Mouse (Mus musculus) kidney, postnatal 36 days (tissue): ENCODE data around the gene Emsy.

Experiments used
- DNase-seq, 2 experiments: peaks; one replicate each; pipeline ENCODE4 v3.0.0; 2021 to 2022; ENCODE audit warnings: mixed read lengths in 2 of 2

The Emsy gene

GRCm38 (mm10) chr7:98667956-98668746, 11.6 kb upstream of the Emsy start:
- no peak for DNase-seq

DNA sequence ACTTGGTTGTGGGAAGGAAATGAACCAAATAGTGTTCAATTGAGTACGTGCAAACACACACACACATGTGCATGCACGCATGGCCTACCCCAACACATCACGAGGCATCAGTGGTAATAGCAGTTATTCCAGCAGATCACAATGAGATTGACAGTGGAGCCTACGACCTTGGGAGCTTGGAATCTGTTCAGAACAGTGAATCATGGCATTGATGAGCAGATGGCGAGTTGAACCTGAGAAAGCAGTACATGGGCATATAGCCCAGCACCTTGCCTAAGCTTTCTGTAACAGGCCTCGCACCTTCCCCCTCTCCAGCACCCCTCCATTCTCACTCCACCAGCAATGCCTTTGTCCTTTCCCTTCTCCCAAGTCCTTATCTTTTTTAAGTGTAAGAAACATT, 9.1 kb upstream of the Emsy start:
- no peak for DNase-seq

DNA sequence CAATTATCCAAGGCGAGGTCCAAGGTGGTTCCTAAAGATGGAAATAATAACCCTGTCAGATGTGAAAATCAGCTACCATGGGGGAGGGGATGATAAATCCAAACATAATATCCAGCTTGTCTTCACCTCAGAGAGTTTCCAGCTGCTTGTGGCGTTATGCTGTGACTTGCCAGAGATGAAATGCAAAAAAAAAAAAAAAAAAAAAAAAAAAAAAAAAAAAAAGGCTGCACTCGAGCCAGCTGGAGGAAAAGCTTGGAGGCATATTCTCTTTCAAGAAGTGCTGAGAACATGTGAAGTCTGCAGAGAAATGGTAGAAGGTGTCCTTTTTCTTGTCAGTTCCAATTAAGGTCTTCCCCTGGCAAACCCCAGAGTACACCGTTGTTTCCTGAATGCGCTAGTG, 8.6 kb upstream of the Emsy start:
- DNase-seq = no peak

DNA sequence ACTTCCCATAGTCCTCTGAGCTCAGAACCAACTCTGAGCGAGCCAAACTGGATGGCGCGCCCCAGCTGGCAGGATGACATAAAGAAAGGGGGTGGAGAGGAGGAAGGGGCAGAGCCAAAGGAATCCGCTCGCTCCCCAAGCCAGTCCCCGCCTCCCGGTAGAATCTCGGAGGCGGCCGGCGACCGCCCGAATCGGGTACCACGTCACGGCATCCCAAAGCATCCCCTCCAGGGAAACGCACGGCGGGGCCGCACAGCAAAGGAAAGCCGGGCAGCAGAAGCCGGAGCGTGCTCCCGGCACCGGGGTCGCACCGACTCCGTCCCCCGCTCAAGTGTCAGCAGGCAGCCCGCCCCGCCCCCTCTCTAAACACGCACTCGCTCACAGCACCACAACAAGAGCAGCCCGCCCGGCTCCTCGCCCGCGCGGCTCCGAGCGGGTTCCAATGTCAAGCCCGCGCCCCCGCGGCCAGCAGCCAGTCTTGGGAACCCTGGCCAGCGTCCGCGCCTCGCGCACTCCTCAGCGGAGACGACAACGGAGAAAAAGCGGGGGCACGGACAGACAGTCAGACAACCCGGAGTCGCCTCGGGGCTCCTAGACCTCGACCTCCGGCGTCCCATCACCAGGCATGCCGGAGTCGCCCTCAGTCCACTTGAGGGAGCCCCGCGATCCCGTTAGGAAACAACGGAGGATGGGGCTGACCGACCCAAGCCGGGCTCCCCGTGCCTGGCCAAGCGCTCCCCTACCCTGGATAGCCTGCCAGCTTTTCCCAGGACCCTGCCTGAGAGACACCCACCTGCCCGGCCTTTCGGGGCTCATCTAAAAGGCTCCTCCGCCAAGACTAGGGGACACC, 677 bp downstream of the Emsy start:
- DNase-seq = peak; percentile 75 to 84

DNA sequence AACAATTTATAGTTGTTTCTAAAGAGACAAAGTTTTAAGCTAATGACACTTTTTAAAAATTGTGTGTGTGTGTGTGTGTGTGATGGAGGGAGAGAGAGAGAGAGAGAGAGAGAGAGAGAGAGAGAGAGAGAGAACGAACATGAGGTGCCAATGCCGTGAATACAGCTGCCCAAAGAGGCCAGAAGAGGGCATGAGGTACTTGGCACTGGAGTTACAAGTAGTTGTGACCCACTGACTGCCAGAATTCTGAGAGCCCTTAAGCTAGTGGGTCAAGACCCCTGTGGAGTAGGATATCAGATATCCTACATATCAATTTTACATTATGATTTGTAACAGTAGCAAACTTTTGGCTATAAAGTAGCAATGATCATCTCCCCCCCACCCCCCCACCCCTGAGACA, 4.9 kb downstream of the Emsy start:
- no peak for DNase-seq

DNA sequence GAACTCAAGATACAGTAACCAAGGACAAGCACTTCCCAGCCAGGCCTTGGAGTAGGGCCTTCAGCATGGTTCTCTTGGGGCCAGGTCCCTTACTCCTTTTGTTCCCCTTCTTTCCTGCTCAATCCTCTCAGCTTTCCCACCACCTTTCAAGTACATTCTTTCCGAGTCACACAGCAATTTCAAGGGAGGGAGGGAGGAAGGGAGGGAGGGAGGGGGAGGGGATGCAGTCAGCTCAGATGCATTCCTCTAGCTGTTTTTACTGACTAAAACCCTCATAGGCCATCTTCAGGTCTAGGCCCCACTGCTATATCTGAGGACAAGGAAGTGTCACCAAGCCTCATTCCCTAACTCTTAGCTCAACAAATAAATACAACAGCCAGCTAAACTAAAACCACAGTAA, 12.3 kb downstream of the Emsy start:
- DNase-seq = no peak

- no peak for DNase-seq
Observed at GRCm38 (mm10) chr7:98636607-98637006, 20.0 kb downstream of the Emsy start.

DNA sequence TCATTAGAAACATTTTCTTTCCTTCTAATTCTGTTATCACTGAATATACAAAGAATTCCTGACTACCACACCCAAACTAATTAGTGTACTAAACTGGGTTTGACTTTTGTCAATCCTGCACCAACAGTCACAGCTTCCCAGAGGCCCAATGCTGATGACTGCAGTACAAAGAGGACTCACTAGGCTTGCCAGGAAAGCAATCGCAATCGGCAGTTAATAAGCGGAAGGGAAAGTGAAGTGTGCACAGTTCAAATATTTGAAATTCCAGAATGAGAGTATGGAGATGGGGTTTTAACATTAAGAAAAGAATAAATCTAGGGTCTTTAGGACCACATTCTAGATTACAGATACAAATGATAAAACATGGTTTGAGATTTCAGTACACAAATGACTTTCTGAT, 23.6 kb downstream of the Emsy start:
- no peak for DNase-seq

GRCm38 (mm10) chr7:98629947-98630346, 26.6 kb downstream of the Emsy start:
- DNase-seq = no peak

GRCm38 (mm10) chr7:98617739-98618138, 38.8 kb downstream of the Emsy start:
- DNase-seq = no peak

DNA sequence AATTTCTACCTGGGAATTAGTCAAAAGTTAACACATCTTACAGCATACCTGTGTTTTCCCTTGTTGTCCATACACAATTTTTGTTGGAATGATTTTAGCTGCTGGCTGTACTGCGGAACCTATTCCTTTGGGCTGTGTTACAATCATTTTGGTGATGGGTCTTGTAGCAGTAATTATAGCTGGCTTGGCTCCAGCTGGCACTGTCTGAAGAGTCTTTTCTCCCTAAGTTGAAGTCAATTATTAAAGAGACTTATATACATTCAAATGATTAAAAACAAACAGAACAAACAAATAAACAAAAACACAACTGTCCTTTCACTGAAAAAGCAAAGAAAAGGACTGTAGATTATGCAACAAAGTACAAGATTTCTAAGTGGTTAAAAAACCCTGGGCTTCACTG, 43.6 kb downstream of the Emsy start:
- DNase-seq = no peak

- DNase-seq = no peak
Observed at GRCm38 (mm10) chr7:98608520-98608919, 48.1 kb downstream of the Emsy start.

DNA sequence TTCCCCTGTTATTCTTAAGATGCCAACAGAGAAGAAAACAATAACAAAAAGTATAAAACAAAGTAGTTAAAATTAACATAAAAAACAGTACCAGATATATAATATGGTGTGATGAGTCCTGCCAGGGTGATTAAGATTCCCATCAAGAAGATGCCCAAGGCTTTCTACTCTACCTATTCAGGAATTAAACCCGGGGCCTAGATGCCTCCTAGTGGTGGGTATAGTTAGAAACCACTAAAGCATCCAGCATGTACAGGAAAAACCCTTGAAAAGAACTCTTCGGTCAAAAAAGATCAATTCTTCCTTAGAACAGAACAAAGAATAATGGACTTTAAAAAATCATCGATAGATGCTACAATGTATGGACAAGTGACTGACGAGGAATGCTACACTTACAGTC, 49.4 kb downstream of the Emsy start:
- peak; percentile 13 to 27 for DNase-seq

GRCm38 (mm10) chr7:98601715-98602114, 54.9 kb downstream of the Emsy start:
- DNase-seq = peak in 1 of 2 experiments; percentile 20

DNA sequence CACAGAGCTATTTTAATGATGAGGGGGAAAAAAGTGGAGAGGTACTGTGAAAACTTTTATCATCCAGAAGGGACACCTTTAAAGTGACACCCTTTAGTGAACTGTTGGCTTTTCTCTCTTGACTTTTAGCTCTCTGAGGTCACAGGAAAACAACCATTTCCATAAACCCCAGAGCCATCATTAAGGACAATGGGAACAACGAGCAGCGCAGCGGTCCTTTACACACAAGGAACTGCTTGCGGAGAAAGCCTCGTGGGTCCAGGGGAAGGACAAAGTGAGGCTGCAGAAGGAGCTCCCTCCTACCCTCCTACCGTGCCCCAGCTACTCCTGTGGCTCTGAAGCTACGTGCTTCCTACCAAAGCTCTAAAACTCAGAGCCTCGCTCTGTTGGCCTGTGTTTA, 59.2 kb downstream of the Emsy start:
- DNase-seq = no peak

DNA sequence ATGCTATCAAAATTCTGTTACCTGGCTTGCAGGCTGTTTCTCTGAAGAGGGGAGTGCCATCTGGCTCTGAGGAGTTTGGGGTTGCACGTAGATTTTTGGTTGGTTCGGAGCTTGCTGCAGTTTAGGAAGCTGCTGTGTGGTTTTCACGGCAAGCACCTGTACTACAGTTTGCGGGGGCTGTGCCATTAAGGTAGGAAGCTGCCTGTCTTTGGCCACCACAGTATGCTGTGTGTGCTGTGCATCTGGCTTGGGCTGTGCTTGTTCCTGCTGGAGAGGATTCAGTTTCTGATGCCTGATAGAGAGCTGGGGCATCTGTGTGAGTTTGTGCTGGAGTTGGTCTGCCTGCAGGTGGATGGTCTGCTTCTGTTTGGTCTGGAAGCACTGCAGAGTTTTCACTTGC, 61.9 kb downstream of the Emsy start:
- DNase-seq = no peak

DNA sequence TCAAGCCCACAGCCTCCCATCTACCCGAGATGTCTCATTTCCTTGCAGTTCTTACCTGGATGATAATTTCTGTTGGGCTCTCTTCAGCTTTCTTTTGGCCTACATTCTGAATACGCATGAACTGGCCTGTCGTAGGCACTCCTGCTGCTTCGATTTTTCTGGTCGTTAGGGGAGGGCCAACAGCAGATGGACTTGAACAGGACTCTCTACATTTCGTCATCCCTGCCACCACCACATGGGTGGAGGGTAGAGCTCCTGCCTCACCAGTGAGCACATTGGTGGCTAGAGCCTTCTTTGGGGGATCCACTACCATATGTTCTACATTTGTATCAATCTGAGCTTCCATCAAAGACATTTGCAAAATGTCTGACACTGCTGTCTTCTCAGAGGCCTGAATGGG, 63.3 kb downstream of the Emsy start:
- DNase-seq = no peak

DNA sequence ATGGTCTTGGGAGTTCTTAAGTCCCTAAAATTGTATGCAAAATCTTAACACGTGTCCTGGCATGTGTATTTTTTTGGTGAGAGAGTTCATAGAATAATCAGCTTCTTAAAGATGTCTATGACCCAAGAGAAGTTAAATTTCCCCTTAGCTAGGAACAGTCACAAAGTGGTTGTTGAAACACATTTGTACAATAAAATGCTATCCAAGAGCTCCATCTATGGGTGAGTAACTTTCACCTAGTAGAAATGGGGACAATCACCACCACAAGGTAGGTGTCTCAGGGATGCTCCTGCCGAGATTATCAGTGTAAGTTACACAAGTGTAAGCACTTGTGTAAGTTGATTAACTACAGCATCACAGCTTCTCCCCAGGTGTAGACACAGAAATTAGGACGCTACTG, 67.6 kb downstream of the Emsy start:
- peak in 1 of 2 experiments; percentile 23 for DNase-seq

DNA sequence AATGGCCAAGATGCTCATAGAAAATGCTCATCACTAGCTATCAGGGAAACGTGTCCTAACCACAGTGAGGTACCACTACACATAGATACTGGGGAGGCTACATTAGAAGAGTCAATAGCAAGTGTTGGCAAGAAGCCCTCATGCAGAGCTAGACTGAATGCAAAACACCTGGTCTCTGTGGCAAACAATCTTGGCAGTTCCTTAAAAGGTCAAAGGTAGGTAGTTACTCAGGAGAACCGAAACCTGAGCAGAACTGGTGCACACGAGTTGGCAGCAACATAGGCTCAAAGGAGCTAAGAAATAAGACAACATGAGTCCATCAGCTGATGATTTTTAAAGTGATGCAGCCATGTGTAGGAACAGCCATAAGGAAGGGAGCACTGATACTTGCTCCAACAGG, 70.3 kb downstream of the Emsy start:
- peak in 1 of 2 experiments; percentile 25 for DNase-seq

- no peak for DNase-seq
Observed at GRCm38 (mm10) chr7:98584555-98584954, 72.0 kb downstream of the Emsy start.

DNA sequence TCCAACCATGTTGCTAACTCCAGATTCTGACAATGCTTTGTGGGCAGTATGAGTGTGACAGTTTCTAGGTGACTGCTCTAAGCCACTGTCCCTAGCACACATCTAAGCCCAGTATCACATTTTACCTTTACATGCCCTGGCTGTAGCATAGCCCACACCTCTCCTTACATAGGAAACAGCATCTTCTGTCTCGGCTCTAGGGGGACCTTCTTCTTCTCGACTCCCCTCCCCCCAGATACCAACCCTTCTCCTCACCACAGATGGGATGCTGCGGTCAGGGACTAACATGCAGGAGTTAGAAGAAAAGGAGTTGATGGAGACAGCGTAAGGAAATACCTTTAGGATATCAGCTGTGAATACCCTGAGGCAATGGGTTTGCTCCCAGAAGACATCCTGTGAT, 75.3 kb downstream of the Emsy start:
- DNase-seq = no peak

- DNase-seq = peak in 1 of 2 experiments; percentile 64
Observed at GRCm38 (mm10) chr7:98580441-98580840, 76.1 kb downstream of the Emsy start.

DNA sequence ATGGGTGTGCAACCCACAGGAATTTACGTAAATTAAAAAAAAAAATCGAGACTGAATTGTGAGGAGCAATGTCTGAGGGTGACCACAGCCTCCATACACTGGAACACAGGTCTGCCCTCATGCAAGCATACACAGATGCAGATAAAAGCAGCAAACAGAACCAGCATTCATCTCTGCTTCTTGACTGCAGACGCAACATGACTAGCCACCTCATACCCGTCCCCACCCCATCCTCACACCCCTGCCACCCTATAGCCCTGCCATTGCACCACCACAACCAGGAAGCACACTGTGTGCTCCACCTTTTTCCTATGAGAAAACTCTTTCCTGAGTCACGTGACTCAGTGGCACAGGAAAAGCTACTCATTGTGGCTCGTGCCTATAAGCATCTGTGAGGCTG, 76.9 kb downstream of the Emsy start:
- DNase-seq = no peak

- no peak for DNase-seq
Observed at GRCm38 (mm10) chr7:98577461-98577860, 79.1 kb downstream of the Emsy start.
